Comparison of ENCODE assay signal across 7 mouse cellular contexts in genomic region chr17:35301645-35302258, GRCm38 (mm10). TPM values are rescaled to one million over a fixed set of nuclear protein-coding genes. Genes with fewer than 3 reads are reported as not detected.
DNase-seq lines count a peak whose midpoint lies in the region; ATAC-seq and TF ChIP-seq lines count a peak whose summit lies in the region.

No protein-coding gene starts in this region.

- no peak overlapping the region for H3K4me2 ChIP-seq in embryonic facial prominence, embryonic 11.5 days (ENCODE audit: low read depth, low read length)

- peak overlapping the region; percentile 11; the same call in 1 of the 2 replicates for H3K9ac ChIP-seq in ES-E14 (ENCODE audit: insufficient read depth, low read depth, low read length, poor library complexity, severe bottlenecking)
- no peak overlapping the region for H3K9ac ChIP-seq in embryonic facial prominence, embryonic 11.5 days (replicated peaks; ENCODE audit: low read length)

- 27% methylated on average over 13 of the region's 13 CpGs for WGBS in embryonic facial prominence, embryonic 11.5 days

- no peaks in the 10 kb centered on the region for H3K36me3 ChIP-seq in ES-E14 (ENCODE audit: control insufficient read depth, insufficient read depth, low read length, poor library complexity, severe bottlenecking)
- H3K36me3 ChIP-seq in embryonic facial prominence, embryonic 11.5 days (replicated peaks; ENCODE audit: control insufficient read depth, insufficient read depth, low read depth, low read length): no peaks in the 10 kb centered on the region

- in situ Hi-C loops in ES-E14 (cut with MboI; ENCODE audit: low sequenced_read_pairs in 2 of 2, unreplicated experiment in 2 of 2): no loop called here

- peak overlapping the region in 1 of 2 experiments; percentile 23; a peak in 1 of 4 replicates for H3K4me3 ChIP-seq in ES-E14 (ENCODE audit: insufficient read depth in 1 of 2, low read depth in 1 of 2, low read length in 2 of 2, poor library complexity in 1 of 2, severe bottlenecking in 1 of 2)
- no peak overlapping the region for H3K4me3 ChIP-seq in embryonic facial prominence, embryonic 11.5 days (ENCODE audit: low read depth, low read length)

- DNase-seq in ES-E14 (ENCODE audit: low read depth, low spot score): peak; percentile 55
- DNase-seq in adrenal gland, postnatal 14 days: peak; percentile 97
- peak; percentile 78 for DNase-seq in embryonic facial prominence, embryonic 11.5 days (ENCODE audit: low spot score)
- peak; percentile 90 to 96 for DNase-seq in heart, postnatal 14 days
- DNase-seq in layer of hippocampus, postnatal 25 days (ENCODE audit: extremely low spot score in 1 of 2, low spot score in 1 of 2): peak; percentile 95 to 100
- DNase-seq in skeletal muscle tissue, adult 2 months (ENCODE audit: low read depth, low spot score): peak; percentile 42

- no peak for ATAC-seq in embryonic facial prominence, embryonic 11.5 days (replicated peaks; ENCODE audit: insufficient number of reproducible peaks, low FRiP score, low TSS enrichment, low read depth)
- peak; percentile 88 for ATAC-seq in megakaryocyte, adult 5-6 weeks (ENCODE audit: poor library complexity, severe bottlenecking)

- H3K9me3 ChIP-seq in ES-E14 (ENCODE audit: control insufficient read depth, insufficient read depth, low read depth, low read length): no peaks in the 10 kb centered on the region
- no peaks in the 10 kb centered on the region for H3K9me3 ChIP-seq in embryonic facial prominence, embryonic 11.5 days (replicated peaks; ENCODE audit: control insufficient read depth, low read length)

- no peaks in the 10 kb centered on the region for H3K27me3 ChIP-seq in embryonic facial prominence, embryonic 11.5 days (ENCODE audit: control insufficient read depth, insufficient read depth, low read length)

- H3K27ac ChIP-seq in ES-E14 (ENCODE audit: insufficient read depth, low read depth, low read length, poor library complexity, severe bottlenecking): 0 out of 2 replicates have a peak overlapping the region, but pooled peaks have one; percentile 7
- no peak overlapping the region for H3K27ac ChIP-seq in embryonic facial prominence, embryonic 11.5 days (replicated peaks; ENCODE audit: low read depth, low read length)

- intact Hi-C loops in heart, postnatal 14 days (cut with DNase I): loop anchor here (1.0 to 5.0 kb wide), 2 partner anchors 44 to 1332 kb away; no protein-coding TSS in a partner anchor

- peaks cover 0 to 3% of the 10 kb centered on the region in 2 experiments; a peak in 1 of 4 replicates for H3K4me1 ChIP-seq in ES-E14 (ENCODE audit: control insufficient read depth in 2 of 2, insufficient read depth in 2 of 2, low read length in 2 of 2, poor library complexity in 1 of 2)
- no peaks in the 10 kb centered on the region for H3K4me1 ChIP-seq in embryonic facial prominence, embryonic 11.5 days (ENCODE audit: control insufficient read depth, insufficient read depth, low read length)

TF ChIP-seq in ES-E14, 5 proteins besides CTCF, POLR2A, EP300 and RAD21:
- TF ChIP-seq ZC3H11A (IDR thresholded peaks at IDR 0.05; ENCODE audit: borderline replicate concordance, low read depth, low read length) (peak; percentile 22; the same call in 1 of the 2 replicates), ZNF384 (IDR thresholded peaks at IDR 0.05; ENCODE audit: low read depth, low read length) (no peak), MAFK (IDR thresholded peaks at IDR 0.05; ENCODE audit: insufficient read depth, low read depth, low read length) (no peak; the same call in 1 of the 2 replicates), CHD2 (IDR thresholded peaks at IDR 0.05; ENCODE audit: low read depth, low read length) (no peak), HCFC1 (IDR thresholded peaks at IDR 0.05; ENCODE audit: borderline replicate concordance, insufficient read depth, low read length) (no peak)

RNA-seq across cellular contexts. Expression of gene H2-Q1, which starts 18.5 kb away (rescaled TPM):
- 0.11 TPM in 1 of 2 replicates, not detected in the other for total RNA-seq in ES-E14 (2012; rRNA removed)
- total RNA-seq in adrenal gland, postnatal 14 days (2021): 1.7 and 2.7 TPM in 2 replicates
- polyA plus RNA-seq in embryonic facial prominence, embryonic 11.5 days (2014; fragmentation: Nextera tagmentation; extraction: Ambion mirVana): 0.08 TPM in 1 of 2 replicates, not detected in the other
- total RNA-seq in heart, postnatal 14 days (2021): 1 to 10 TPM in 1 of 2 experiments, under 1 TPM in 1; 0.57 to 1.2 TPM
- under 1 TPM in 1 of 2 experiments, not detected in 1; 0.42 TPM for total RNA-seq in layer of hippocampus, postnatal 25 days (2021)
- not detected in 2 replicates for total RNA-seq in megakaryocyte, adult 5-6 weeks (2015)
- not detected in 2 replicates for total RNA-seq in megakaryocyte, adult 5-6 weeks (2017)

RNA-seq across cellular contexts. Expression of gene H2-D1, which starts 39.2 kb away (rescaled TPM):
- 30.1 and 44.9 TPM in 2 replicates for total RNA-seq in ES-E14 (2012; rRNA removed)
- total RNA-seq in adrenal gland, postnatal 14 days (2021): 93.3 and 154 TPM in 2 replicates
- 18.8 and 24.0 TPM in 2 replicates for polyA plus RNA-seq in embryonic facial prominence, embryonic 11.5 days (2014; fragmentation: Nextera tagmentation; extraction: Ambion mirVana)
- total RNA-seq in heart, postnatal 14 days (2021): 10 to 100 TPM; 77.3 to 77.5 TPM
- 10 to 100 TPM; 14.6 to 15.9 TPM for total RNA-seq in layer of hippocampus, postnatal 25 days (2021)
- 572 and 605 TPM in 2 replicates for total RNA-seq in megakaryocyte, adult 5-6 weeks (2015)
- total RNA-seq in megakaryocyte, adult 5-6 weeks (2017): 1,046 and 1,120 TPM in 2 replicates

RNA-seq across cellular contexts. Expression of gene H2-Q2, which starts 40.3 kb away (rescaled TPM):
- 0.67 and 1.4 TPM in 2 replicates for total RNA-seq in ES-E14 (2012; rRNA removed)
- 0.49 and 1.3 TPM in 2 replicates for total RNA-seq in adrenal gland, postnatal 14 days (2021)
- polyA plus RNA-seq in embryonic facial prominence, embryonic 11.5 days (2014; fragmentation: Nextera tagmentation; extraction: Ambion mirVana): 0.69 and 0.86 TPM in 2 replicates
- 1 to 10 TPM; 1.1 to 3.7 TPM for total RNA-seq in heart, postnatal 14 days (2021)
- total RNA-seq in layer of hippocampus, postnatal 25 days (2021): under 1 TPM in 1 of 2 experiments, not detected in 1; 0.44 TPM
- total RNA-seq in megakaryocyte, adult 5-6 weeks (2015): not detected in 2 replicates
- total RNA-seq in megakaryocyte, adult 5-6 weeks (2017): not detected in 2 replicates

Comparison
In these comparisons a context has a peak if more than half of its experiments do, and no peak if none do; other contexts are left out.
1. DNase-seq: peak in every context shown above with its lines; median percentile 98 in layer of hippocampus, postnatal 25 days; 97 in adrenal gland, postnatal 14 days; 93 in heart, postnatal 14 days; 78 in embryonic facial prominence, embryonic 11.5 days; 55 in ES-E14; 42 in skeletal muscle tissue, adult 2 months.